ENCODE assay signal across 8 mouse cellular contexts in genomic region chr6:144781431-144782030, GRCm38 (mm10). TPM values are rescaled to one million over a fixed set of nuclear protein-coding genes. Genes with fewer than 3 reads are reported as not detected.
DNase-seq lines count a peak whose midpoint lies in the region; ATAC-seq and TF ChIP-seq lines count a peak whose summit lies in the region.

Gene Sox5 (minus strand): TSS chr6:144781977.

- peak within 1 kb of the TSS; percentile 36; the same call in 1 of the 2 replicates for H3K9ac ChIP-seq in ES-E14 (ENCODE audit: insufficient read depth, low read depth, low read length, poor library complexity, severe bottlenecking)
- H3K9ac ChIP-seq in lung, embryonic 14.5 days, result peak within 1 kb of the TSS; percentile 76

- H3K9me3 ChIP-seq in ES-E14 (ENCODE audit: control insufficient read depth, insufficient read depth, low read depth, low read length), result no peaks in the 10 kb centered on the region
- no peaks in the 10 kb centered on the region for H3K9me3 ChIP-seq in hindbrain, embryonic 10.5 days
- H3K9me3 ChIP-seq in lung, embryonic 14.5 days (ENCODE audit: low read depth, low read length), result no peaks in the 10 kb centered on the region

- no peak for TF ChIP-seq CTCF in lung, embryonic 14.5 days (IDR thresholded peaks at IDR 0.05; ENCODE audit: low read depth)

- H3K36me3 ChIP-seq in ES-E14 (ENCODE audit: control insufficient read depth, insufficient read depth, low read length, poor library complexity, severe bottlenecking), result no peaks in the 10 kb centered on the region
- no peaks in the 10 kb centered on the region for H3K36me3 ChIP-seq in hindbrain, embryonic 10.5 days
- no peaks in the 10 kb centered on the region for H3K36me3 ChIP-seq in lung, embryonic 14.5 days (ENCODE audit: insufficient read depth)

- peak within 1 kb of the TSS; percentile 89 for H3K4me2 ChIP-seq in lung, embryonic 14.5 days

- peak within 1 kb of the TSS; percentile 69 to 70 for H3K4me3 ChIP-seq in ES-E14 (ENCODE audit: insufficient read depth in 1 of 2, low read depth in 1 of 2, low read length in 2 of 2, poor library complexity in 1 of 2, severe bottlenecking in 1 of 2)
- H3K4me3 ChIP-seq in hindbrain, embryonic 10.5 days, result peak within 1 kb of the TSS; percentile 74
- H3K4me3 ChIP-seq in lung, embryonic 14.5 days (ENCODE audit: low read depth, low read length), result peak within 1 kb of the TSS; percentile 73

- peaks cover 0 to 3% of the 10 kb centered on the region in 2 experiments; a peak in 2 of 4 replicates for H3K4me1 ChIP-seq in ES-E14 (ENCODE audit: control insufficient read depth in 2 of 2, insufficient read depth in 2 of 2, low read length in 2 of 2, poor library complexity in 1 of 2)
- peaks cover 34% of the 10 kb centered on the region for H3K4me1 ChIP-seq in hindbrain, embryonic 10.5 days (replicated peaks)
- peaks cover 6% of the 10 kb centered on the region; the same call in 1 of the 2 replicates for H3K4me1 ChIP-seq in lung, embryonic 14.5 days (ENCODE audit: insufficient read depth)

- peaks cover 26% of the 10 kb centered on the region for H3K27me3 ChIP-seq in hindbrain, embryonic 10.5 days (ENCODE audit: insufficient read depth, poor library complexity, severe bottlenecking)
- no peaks in the 10 kb centered on the region for H3K27me3 ChIP-seq in lung, embryonic 14.5 days (ENCODE audit: insufficient read depth, low read length)

- ATAC-seq in lung, embryonic 14.5 days (ENCODE audit: insufficient read depth), result peak; percentile 76
- ATAC-seq in neutrophil, adult 5-6 weeks (ENCODE audit: extremely low read depth, insufficient number of reproducible peaks, low FRiP score, poor library complexity, severe bottlenecking), result peak; percentile 20; the same call in 1 of the 2 replicates

- under 1% methylated on average over 46 of the region's 47 CpGs for WGBS in hindbrain, embryonic 10.5 days
- under 1% methylated on average over 45 of the region's 47 CpGs for WGBS in lung, embryonic 14.5 days

- no peak within 1 kb of the TSS for H3K27ac ChIP-seq in ES-E14 (ENCODE audit: insufficient read depth, low read depth, low read length, poor library complexity, severe bottlenecking)
- H3K27ac ChIP-seq in hindbrain, embryonic 10.5 days, result peak within 1 kb of the TSS; percentile 90
- peak within 1 kb of the TSS; percentile 55 for H3K27ac ChIP-seq in lung, embryonic 14.5 days (ENCODE audit: low read depth)

- in situ Hi-C loops in ES-E14 (cut with MboI; ENCODE audit: low sequenced_read_pairs in 2 of 2, unreplicated experiment in 2 of 2), result no loop called here

- DNase-seq in ES-E14 (ENCODE audit: low read depth, low spot score), result no peak
- peak; percentile 74 for DNase-seq in cerebellum, postnatal 10 days
- peak; percentile 35 to 49 for DNase-seq in frontal cortex, postnatal 10 days (ENCODE audit: low spot score in 2 of 2)
- peak; percentile 75 for DNase-seq in hindbrain, embryonic 10.5 days (ENCODE audit: low spot score)
- peak; percentile 60 to 71 for DNase-seq in layer of hippocampus, postnatal 10 days (ENCODE audit: low spot score in 2 of 2)
- DNase-seq in lung, embryonic 14.5 days, result peak; percentile 82
- DNase-seq in thymus, postnatal 0 days (ENCODE audit: low spot score), result peak; percentile 44

TF ChIP-seq in ES-E14, 5 proteins besides CTCF, POLR2A, EP300 and RAD21:
- no peak for TF ChIP-seq MAFK (IDR thresholded peaks at IDR 0.05; ENCODE audit: insufficient read depth, low read depth, low read length)
- TF ChIP-seq HCFC1 (IDR thresholded peaks at IDR 0.05; ENCODE audit: borderline replicate concordance, insufficient read depth, low read length), result no peak
- no peak for TF ChIP-seq ZNF384 (IDR thresholded peaks at IDR 0.05; ENCODE audit: low read depth, low read length)
- TF ChIP-seq ZC3H11A (IDR thresholded peaks at IDR 0.05; ENCODE audit: borderline replicate concordance, low read depth, low read length), result no peak
- TF ChIP-seq CHD2 (IDR thresholded peaks at IDR 0.05; ENCODE audit: low read depth, low read length), result no peak

RNA-seq across cellular contexts. Expression of gene Sox5, which starts in this region (rescaled TPM):
- 0.36 and 0.37 TPM in 2 replicates for total RNA-seq in ES-E14 (2012; rRNA removed)
- polyA plus RNA-seq in hindbrain, embryonic 10.5 days (2016; fragmentation: Nextera tagmentation; extraction: Ambion mirVana), result 30.6 and 32.1 TPM in 2 replicates
- 10 to 100 TPM; 57.0 to 61.7 TPM for total RNA-seq in layer of hippocampus, postnatal 10 days (2021)
- 21.3 and 22.3 TPM in 2 replicates for polyA plus RNA-seq in lung, embryonic 14.5 days (2014; fragmentation: Nextera tagmentation; extraction: Ambion mirVana)
- total RNA-seq in neutrophil, adult 5-6 weeks (2017), result 0.70 and 0.98 TPM in 2 replicates
- polyA plus RNA-seq in thymus, postnatal 0 days (2015; fragmentation: Nextera tagmentation; extraction: Ambion mirVana), result 1.2 TPM in 2 replicates

Comparison
In these comparisons a context has a peak if more than half of its experiments do, and no peak if none do; other contexts are left out.
1. RNA of gene Sox5 (total RNA-seq): 57.0 to 61.7 TPM in layer of hippocampus, postnatal 10 days; 0.70 to 0.98 TPM in neutrophil, adult 5-6 weeks and 0.36 to 0.37 TPM in ES-E14; every median in the first group is over 10 times any median in the second.
2. RNA of gene Sox5 (polyA plus RNA-seq): 30.6 to 32.1 TPM in hindbrain, embryonic 10.5 days and 21.3 to 22.3 TPM in lung, embryonic 14.5 days; 1.2 TPM in thymus, postnatal 0 days; every median in the first group is over 10 times any median in the second.
3. Peak in ATAC-seq in neutrophil, adult 5-6 weeks; RNA of the gene not detected or under 1 TPM.
4. Peak in every context shown above with its lines, with median percentiles within 50 percentile points of each other: H3K4me3 ChIP-seq.